Mouse (Mus musculus): ENCODE measurements at regions not wholly inside any gene's neighbourhood (a gene's known extent, or its start where the extent isn't known, plus 50 kb on each side); places are given as distances from the start of the nearest gene placed in this dataset.
A peak's percentile ranks its signal among the peaks of the same experiment; 100 is the strongest.

GRCm38 (mm10) chr4:153019211-153019610 lies 463.4 kb downstream of the Ajap1 start:
- no peak for DNase-seq (ENCODE audit: extremely low spot score)

- no peak for DNase-seq (ENCODE audit: extremely low spot score)
Measured at GRCm38 (mm10) chr4:153018138-153018921, 464.3 kb downstream of the Ajap1 start.

GRCm38 (mm10) chr4:153017816-153018137 lies 464.8 kb downstream of the Ajap1 start:
- DNase-seq (ENCODE audit: extremely low spot score), result no peak

DNA sequence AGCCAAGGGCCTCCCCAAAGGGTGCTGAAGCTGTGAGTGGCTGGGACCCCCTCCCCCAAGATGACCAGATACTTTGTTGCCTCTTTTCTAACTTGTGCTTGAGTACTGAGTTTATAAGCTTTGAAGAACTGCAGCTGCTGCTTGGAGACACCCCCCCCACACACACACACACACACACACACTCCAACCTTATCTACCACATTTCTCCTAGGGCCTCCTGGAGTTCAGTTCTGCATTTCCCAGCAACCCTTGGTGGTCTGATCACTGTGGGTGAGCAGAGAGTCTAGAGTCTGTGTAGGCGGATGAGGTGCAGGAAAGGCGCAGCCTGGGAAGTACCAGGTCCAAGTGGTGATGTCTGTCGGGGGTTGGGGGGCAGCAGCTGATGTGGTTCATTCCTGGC lies 479.3 kb downstream of the Ajap1 start:
- no peak for DNase-seq (ENCODE audit: extremely low spot score)

DNA sequence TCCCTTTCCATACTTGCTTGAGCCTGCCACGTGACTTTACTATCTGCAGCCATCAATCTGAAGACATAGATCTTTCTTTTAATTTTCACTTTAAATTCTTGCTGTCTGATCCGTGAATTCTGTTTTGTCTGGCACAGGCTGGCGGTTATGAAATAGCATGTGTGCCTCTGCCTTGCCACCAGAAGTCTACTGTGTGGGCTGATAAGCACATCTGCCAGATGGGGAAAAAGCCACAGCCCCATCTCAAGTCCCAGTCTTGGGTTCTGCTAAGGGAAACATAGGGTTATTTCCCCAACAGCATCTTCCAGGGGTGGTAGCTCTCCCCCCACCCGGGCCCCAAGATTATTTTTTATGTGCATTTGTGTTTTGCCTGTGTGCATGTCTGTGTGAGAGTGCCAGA lies 480.1 kb downstream of the Ajap1 start:
- DNase-seq (ENCODE audit: extremely low spot score), result no peak

GRCm38 (mm10) chr4:153001761-153002160 lies 480.9 kb downstream of the Ajap1 start:
- DNase-seq (ENCODE audit: extremely low spot score), result no peak

- peak; percentile 10 for DNase-seq (ENCODE audit: extremely low spot score)
Measured at GRCm38 (mm10) chr4:152999526-152999925, 483.1 kb downstream of the Ajap1 start.

DNA sequence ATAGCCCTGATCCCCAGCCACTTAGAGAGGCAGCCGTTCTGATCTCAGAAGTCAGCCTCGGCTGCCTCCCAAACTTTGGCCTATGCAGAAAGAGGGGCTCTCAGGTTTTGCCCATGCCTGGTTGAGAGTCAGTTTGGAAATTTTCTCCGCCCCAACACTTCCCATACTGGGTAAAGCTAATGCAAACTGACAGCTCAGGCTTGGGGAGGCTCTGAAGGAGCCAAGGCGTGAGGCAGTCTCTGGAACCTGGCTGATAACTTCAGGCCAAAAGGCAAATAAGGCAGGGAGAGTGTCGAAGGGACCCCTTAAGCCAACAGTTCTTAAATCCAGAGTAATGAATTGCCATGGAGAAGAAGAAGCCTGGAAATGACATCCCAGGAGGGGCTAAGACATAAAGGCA lies 485.4 kb downstream of the Ajap1 start:
- DNase-seq (ENCODE audit: extremely low spot score), result no peak

GRCm38 (mm10) chr4:152996641-152997040 lies 486.0 kb downstream of the Ajap1 start:
- DNase-seq (ENCODE audit: extremely low spot score), result no peak

DNA sequence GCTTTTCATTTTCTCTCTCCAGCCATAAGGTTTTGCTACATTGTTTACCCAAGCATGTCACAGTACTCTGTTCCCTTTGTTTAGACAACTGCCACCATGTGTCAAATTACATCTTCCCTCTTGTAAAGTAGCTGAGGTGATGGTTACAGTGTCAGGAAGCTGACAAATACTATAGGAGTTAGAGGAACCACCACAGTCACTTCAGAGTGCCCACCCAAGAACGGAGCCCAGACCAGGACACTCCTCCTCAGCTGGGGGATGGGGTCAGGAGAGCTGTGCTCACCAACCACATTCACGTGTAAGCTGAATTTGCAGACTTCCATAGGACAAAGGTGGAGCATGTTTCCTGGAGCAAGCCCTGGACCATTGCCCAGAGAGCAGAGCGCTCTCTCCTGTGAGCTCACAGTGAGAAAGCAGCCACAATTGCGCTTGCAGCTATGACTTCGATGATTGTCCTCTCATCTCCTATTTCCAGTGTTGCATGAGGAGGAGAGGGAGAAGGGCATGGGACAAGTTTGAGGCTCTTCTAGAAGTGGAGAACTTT lies 487.5 kb downstream of the Ajap1 start:
- DNase-seq (ENCODE audit: extremely low spot score), result no peak

DNA sequence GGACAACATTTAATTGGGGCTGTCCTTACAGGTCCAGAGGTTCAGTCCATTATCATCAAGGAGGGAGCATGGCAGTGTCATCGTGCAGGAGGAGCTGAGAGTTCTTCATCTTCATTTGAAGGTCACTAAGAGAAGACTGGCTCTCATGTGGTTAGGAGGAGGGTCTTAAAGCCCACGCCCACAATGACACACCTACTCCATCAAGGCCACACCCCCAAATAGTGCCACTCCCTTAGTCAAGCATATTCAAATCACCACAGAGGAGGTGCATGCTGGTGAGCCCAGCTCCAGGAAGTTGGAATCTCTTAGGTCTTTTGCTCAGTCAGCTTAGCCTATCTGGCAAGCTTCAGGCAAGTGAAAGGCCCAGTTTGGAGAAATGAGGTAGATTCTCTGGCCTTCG lies 488.4 kb downstream of the Ajap1 start:
- DNase-seq (ENCODE audit: extremely low spot score), result no peak

DNA sequence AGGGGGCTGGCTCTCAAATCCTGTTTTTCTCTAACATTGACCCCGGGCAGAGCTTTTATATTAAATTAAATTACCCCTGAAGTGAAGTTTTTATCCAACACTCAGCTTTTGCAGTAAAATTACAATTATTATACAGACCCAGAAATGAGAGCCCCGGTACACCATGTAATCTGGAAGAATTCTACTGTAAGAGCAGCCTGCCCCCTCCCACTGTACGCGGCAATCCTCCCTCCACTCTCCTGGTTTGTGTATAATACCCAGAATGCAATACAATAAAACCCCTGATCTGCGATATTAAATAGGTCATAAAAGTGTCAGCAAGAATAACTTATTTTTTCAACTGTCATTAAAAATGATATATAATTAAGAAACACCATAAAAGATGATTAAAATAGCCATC lies 492.3 kb downstream of the Ajap1 start:
- DNase-seq (ENCODE audit: extremely low spot score), result no peak

DNA sequence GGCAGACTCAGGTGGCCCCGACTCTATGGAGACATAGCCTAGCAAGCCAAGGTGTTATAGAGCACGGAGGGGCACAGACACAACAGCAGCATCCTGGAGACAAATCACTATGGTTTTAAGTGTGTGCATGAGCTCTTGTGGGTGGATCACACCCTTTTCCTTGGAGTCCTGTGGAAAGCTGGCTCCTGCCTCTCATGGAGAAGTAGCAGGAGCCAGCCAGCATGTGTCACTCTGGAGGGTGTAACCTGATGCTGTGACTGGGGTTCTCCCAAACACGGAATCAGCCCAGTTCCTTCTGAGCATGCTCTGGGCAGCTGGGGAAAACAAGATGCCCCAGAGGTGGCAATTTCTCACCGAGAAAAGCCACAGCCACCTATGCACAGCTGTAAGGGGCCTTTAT lies 494.9 kb downstream of the Ajap1 start:
- no peak for DNase-seq (ENCODE audit: extremely low spot score)

DNA sequence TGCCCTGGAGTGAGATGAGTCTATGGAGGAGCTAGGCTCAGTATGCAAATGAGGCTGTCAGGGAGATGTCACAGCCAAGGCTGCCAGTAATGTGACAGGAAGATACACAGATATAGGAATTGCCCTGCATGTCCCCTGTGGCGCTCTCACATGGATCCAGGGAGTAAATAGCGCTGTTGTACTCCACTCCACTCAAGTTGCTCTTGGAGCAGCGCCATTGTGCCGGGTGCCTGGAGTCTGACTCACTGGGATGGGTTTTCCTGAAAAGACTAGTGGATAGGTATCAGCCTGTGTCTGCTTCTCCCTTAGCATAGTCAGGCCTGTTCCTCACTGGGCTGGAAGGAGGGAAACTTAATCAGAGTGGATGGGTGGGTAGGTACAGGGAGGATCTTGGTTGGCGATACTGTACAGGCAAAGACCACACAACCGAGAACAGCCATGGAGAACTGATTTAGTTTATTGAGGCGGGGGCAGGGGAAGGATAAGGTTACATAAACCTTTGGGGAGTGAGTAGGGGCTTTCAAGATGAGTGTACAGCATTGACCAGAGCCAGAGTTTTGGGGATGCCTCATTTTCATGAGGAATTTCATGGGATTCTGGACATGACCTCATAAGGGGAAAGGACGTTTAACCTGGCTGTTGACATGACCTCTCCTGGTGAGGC lies 497.5 kb upstream of the Kcnab2 start:
- no peak for DNase-seq (ENCODE audit: extremely low spot score)

DNA sequence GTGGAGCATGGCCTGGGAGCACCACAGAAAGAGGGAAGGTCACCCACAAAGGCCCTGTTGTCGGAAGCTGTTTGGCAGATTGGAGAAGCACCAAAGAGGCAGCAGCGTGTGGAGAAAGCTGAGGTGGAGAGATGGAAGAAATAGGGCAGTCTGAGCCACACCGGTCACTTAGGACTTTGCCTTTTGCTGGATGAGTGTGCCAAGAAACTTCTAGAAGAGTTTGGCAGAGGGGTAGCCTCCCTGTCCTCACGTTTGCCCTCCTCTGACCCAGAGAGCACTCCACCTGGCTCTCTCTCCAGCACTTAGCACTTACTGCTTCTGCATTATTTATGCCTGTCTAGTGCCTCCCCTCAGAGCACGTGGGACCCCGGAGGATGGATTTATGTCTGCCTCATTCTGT lies 485.3 kb upstream of the Kcnab2 start:
- no peak for DNase-seq (ENCODE audit: extremely low spot score)

DNA sequence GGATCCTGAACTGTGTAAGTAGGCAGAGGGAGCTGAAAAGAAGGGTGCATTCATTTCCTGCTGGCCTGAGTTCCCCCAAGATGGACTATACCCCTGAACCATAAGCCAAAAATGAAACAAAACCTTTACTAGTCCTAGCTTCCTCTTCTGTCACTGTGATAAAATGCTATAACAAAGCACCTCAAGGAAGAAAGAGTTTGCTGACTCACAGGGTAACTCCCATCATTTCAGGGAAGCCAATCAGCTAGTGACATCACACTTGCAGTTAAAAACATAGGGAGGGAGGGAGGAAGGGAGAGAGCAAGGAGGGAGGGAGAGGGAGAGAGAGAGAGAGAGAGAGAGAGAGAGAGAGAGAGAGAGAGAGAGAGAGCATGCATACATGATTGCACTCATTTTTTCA lies 484.5 kb upstream of the Kcnab2 start:
- DNase-seq (ENCODE audit: extremely low spot score), result no peak

- DNase-seq (ENCODE audit: extremely low spot score), result no peak
Measured at GRCm38 (mm10) chr4:152961677-152962076, 484.0 kb upstream of the Kcnab2 start.

GRCm38 (mm10) chr4:152959627-152960230 lies 482.1 kb upstream of the Kcnab2 start:
- DNase-seq (ENCODE audit: extremely low spot score), result no peak

GRCm38 (mm10) chr4:152953237-152953974 lies 475.7 kb upstream of the Kcnab2 start:
- DNase-seq (ENCODE audit: extremely low spot score), result peak; percentile 32

GRCm38 (mm10) chr4:152948956-152949355 lies 471.3 kb upstream of the Kcnab2 start:
- DNase-seq (ENCODE audit: extremely low spot score), result no peak

- DNase-seq (ENCODE audit: extremely low spot score), result no peak
Measured at GRCm38 (mm10) chr4:152941159-152941558, 463.5 kb upstream of the Kcnab2 start.

DNA sequence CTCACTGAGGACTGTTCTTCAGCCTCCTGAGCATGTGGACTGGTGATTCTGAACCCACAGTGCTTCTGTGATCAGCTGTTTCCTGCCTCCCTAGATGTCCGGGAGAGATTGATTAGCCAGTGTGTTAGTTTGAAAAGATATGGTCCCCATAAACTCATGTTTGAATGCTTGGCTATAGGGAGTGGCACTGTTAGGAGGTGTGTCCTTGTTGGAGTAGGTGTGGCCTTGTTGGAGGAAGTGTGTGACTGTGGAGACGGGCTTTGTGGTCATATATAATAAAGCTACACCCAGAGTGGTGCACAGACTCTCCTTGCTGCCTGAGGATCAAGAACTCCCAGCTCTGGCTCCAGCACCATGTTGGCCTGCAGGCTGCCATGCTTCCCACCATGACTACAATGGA lies 458.9 kb upstream of the Kcnab2 start:
- no peak for DNase-seq (ENCODE audit: extremely low spot score)
